Mouse (Mus musculus): ENCODE data around the gene Mfsd5.

GRCm38 (mm10) chr15:102283648-102284047 is 4.4 kb downstream of the Mfsd5 start:
- TF ChIP-seq GATA1 (IDR thresholded peaks at IDR 0.05; ENCODE audit: low read length) (no peak), TAL1 (IDR thresholded peaks at IDR 0.05; ENCODE audit: low read length) (no peak)

All from erythroblast, embryonic 14.5 days (primary cell).